Mouse (Mus musculus): Measurements from ENCODE around the gene Sun5. TPM values are rescaled to one million over a fixed set of nuclear protein-coding genes. Genes with fewer than 3 reads are reported as not detected.
"Not testable (repeated sequence)": the region's sequence is repeated elsewhere in the genome, so short reads cannot be mapped to it uniquely, and the experiment has no call there.

The Sun5 gene
- polyA plus RNA-seq, 2 experiments = not detected

DNA sequence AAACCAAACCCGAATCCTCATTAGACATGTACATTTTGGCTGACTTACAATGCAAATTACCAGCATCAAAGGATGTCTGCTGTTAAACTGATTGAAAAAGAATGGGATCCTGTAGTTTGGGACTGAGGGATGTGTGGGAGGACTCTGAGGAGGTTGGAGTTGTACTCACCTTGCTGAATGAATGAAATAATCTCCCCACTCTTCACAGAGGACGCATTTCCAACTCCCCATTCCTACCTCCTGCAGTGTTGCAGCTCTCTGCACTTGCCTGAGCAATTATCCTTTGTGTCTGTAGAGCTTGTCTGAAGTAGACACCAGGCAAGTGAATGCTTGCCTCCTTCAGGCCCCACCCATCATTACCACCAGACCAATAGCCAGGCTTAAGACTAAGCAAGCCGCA is 22.5 kb downstream of the Sun5 start:
- H3K9ac ChIP-seq (replicated peaks) = no peak overlapping the region
- WGBS (ENCODE audit: insufficient replicate concordance) = 69% methylated on average over 3 of the region's 3 CpGs
- ATAC-seq (ENCODE audit: insufficient read depth) (no peak), DNase-seq (ENCODE audit: low read depth in 3 of 3, low spot score in 3 of 3) (no peak)
- H3K4me2 ChIP-seq (ENCODE audit: low read depth) = no peak overlapping the region
- H3K27me3 ChIP-seq (ENCODE audit: control insufficient read depth, insufficient read depth, low read length) = no peaks in the 10 kb centered on the region
- no peaks in the 10 kb centered on the region for H3K9me3 ChIP-seq (ENCODE audit: control insufficient read depth, low read length)
- no peak for TF ChIP-seq CTCF (IDR thresholded peaks at IDR 0.05; ENCODE audit: low read depth)
- no peak for TF ChIP-seq EP300 (IDR thresholded peaks at IDR 0.05; ENCODE audit: low read depth)
- H3K4me3 ChIP-seq (ENCODE audit: insufficient read depth in 1 of 2, low read depth in 2 of 2, low read length in 2 of 2) = no peak overlapping the region
- H3K27ac ChIP-seq = no peak overlapping the region
- no peaks in the 10 kb centered on the region for H3K4me1 ChIP-seq (replicated peaks; ENCODE audit: control insufficient read depth in 2 of 2, insufficient read depth in 2 of 2, low read length in 1 of 2)
- H3K36me3 ChIP-seq (replicated peaks; ENCODE audit: control insufficient read depth, insufficient read depth, low read depth) = no peaks in the 10 kb centered on the region

DNA sequence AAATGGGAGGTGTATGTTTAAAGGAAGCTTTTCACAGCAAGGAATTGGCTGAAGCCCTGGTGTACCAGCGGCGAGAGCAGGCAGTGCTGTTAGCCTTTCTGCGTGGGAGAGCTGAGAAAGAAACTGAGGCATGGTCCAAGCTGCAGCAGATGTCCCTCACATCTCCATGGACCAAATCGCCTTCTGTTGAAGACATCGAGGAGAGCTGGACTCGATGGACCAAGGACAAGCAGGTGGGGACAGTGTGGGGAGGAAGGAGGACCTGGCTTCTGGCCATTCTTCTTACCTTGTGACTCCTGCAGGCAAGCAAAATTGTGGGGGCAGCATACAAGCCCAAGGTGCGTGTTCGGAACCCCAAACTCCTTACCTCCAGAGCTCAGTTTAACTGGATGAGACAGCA is 28.0 kb downstream of the Sun5 start:
- Histone ChIP-seq H3K27me3 (ENCODE audit: control insufficient read depth, insufficient read depth, low read length) (no peaks in the 10 kb centered on the region), H3K9me3 (ENCODE audit: control insufficient read depth, low read length) (no peaks in the 10 kb centered on the region), H3K36me3 (replicated peaks; ENCODE audit: control insufficient read depth, insufficient read depth, low read depth) (no peaks in the 10 kb centered on the region), H3K9ac (replicated peaks) (no peak overlapping the region), H3K27ac (no peak overlapping the region), H3K4me2 (ENCODE audit: low read depth) (no peak overlapping the region), H3K4me3 (ENCODE audit: insufficient read depth in 1 of 2, low read depth in 2 of 2, low read length in 2 of 2) (no peak overlapping the region), H3K4me1 (replicated peaks; ENCODE audit: control insufficient read depth in 2 of 2, insufficient read depth in 2 of 2, low read length in 1 of 2) (no peaks in the 10 kb centered on the region)
- ATAC-seq (ENCODE audit: insufficient read depth) (no peak), DNase-seq (ENCODE audit: low read depth in 3 of 3, low spot score in 3 of 3) (no peak)
- TF ChIP-seq EP300 (IDR thresholded peaks at IDR 0.05; ENCODE audit: low read depth) = no peak
- no peak for TF ChIP-seq CTCF (IDR thresholded peaks at IDR 0.05; ENCODE audit: low read depth)
- 72% methylated on average over 8 of the region's 8 CpGs for WGBS (ENCODE audit: insufficient replicate concordance)

DNA sequence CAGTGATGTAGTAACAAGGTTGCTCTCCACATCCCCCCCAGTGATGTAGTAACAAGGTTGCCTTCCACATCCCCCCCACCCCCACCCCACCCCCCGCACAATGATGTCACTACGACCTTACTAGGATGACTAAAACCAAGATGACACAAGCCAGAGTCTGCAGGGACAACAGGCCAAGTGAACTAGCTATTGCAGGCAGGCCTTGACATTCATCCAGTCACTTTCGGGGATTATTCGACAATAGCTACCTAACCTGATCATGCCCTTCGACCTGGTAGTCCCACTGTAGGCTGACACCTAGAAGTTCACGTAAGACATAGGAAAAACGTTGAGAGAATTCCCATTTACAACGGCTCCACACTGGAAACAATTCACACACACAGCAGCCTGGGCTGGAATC is 37.6 kb downstream of the Sun5 start:
- no peak overlapping the region for H3K4me2 ChIP-seq (ENCODE audit: low read depth)
- H3K27me3 ChIP-seq (ENCODE audit: control insufficient read depth, insufficient read depth, low read length) = no peaks in the 10 kb centered on the region; the same call in 1 of the 2 replicates
- H3K4me1 ChIP-seq (replicated peaks; ENCODE audit: control insufficient read depth in 2 of 2, insufficient read depth in 2 of 2, low read length in 1 of 2) = no peaks in the 10 kb centered on the region
- no peak overlapping the region for H3K9ac ChIP-seq (replicated peaks)
- no peak overlapping the region for H3K4me3 ChIP-seq (ENCODE audit: insufficient read depth in 1 of 2, low read depth in 2 of 2, low read length in 2 of 2)
- no peak for TF ChIP-seq EP300 (IDR thresholded peaks at IDR 0.05; ENCODE audit: low read depth)
- no peak for TF ChIP-seq CTCF (IDR thresholded peaks at IDR 0.05; ENCODE audit: low read depth)
- no peak overlapping the region for H3K27ac ChIP-seq
- ATAC-seq (ENCODE audit: insufficient read depth) (no peak), DNase-seq (ENCODE audit: low read depth in 3 of 3, low spot score in 3 of 3) (no peak)
- H3K9me3 ChIP-seq (ENCODE audit: control insufficient read depth, low read length) = no peaks in the 10 kb centered on the region
- H3K36me3 ChIP-seq (replicated peaks; ENCODE audit: control insufficient read depth, insufficient read depth, low read depth) = no peaks in the 10 kb centered on the region
- WGBS (ENCODE audit: insufficient replicate concordance) = 65% methylated on average over 8 of the region's 8 CpGs

DNA sequence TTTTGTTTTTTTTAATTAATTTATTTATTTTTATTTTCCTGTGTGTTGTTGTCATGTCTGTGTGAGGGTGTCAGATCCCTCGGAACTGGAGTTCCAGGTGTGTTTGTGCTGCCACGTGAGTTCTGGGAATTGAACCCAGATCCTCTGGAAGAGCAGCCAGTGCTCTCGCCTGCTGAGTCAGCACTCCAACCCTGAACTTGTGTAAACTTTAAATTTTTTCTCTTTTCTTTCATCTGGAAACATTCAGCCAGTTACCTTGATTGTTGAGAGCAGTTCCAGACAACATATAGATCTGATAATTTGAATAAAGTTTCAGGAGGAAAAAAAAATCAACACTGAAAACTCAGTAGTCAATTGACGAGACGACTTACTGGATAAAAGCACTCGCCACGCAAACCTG is 42.2 kb downstream of the Sun5 start:
- TF ChIP-seq CTCF (IDR thresholded peaks at IDR 0.05; ENCODE audit: low read depth) = no peak
- no peak for TF ChIP-seq EP300 (IDR thresholded peaks at IDR 0.05; ENCODE audit: low read depth)
- H3K4me2 ChIP-seq (ENCODE audit: low read depth) = no peak overlapping the region
- no peak for ATAC-seq (ENCODE audit: insufficient read depth)
- no peaks in the 10 kb centered on the region for H3K36me3 ChIP-seq (replicated peaks; ENCODE audit: control insufficient read depth, insufficient read depth, low read depth)
- no peaks in the 10 kb centered on the region for H3K9me3 ChIP-seq (ENCODE audit: control insufficient read depth, low read length)
- no peaks in the 10 kb centered on the region for H3K4me1 ChIP-seq (replicated peaks; ENCODE audit: control insufficient read depth in 2 of 2, insufficient read depth in 2 of 2, low read length in 1 of 2)
- no peak for DNase-seq (ENCODE audit: low read depth in 3 of 3, low spot score in 3 of 3)
- H3K27ac ChIP-seq = no peak overlapping the region
- no peak overlapping the region for H3K4me3 ChIP-seq (ENCODE audit: insufficient read depth in 1 of 2, low read depth in 2 of 2, low read length in 2 of 2)
- H3K27me3 ChIP-seq (ENCODE audit: control insufficient read depth, insufficient read depth, low read length) = no peaks in the 10 kb centered on the region; the same call in 1 of the 2 replicates
- 63% methylated on average over 7 of the region's 7 CpGs for WGBS (ENCODE audit: insufficient replicate concordance)
- H3K9ac ChIP-seq (replicated peaks) = no peak overlapping the region

DNA sequence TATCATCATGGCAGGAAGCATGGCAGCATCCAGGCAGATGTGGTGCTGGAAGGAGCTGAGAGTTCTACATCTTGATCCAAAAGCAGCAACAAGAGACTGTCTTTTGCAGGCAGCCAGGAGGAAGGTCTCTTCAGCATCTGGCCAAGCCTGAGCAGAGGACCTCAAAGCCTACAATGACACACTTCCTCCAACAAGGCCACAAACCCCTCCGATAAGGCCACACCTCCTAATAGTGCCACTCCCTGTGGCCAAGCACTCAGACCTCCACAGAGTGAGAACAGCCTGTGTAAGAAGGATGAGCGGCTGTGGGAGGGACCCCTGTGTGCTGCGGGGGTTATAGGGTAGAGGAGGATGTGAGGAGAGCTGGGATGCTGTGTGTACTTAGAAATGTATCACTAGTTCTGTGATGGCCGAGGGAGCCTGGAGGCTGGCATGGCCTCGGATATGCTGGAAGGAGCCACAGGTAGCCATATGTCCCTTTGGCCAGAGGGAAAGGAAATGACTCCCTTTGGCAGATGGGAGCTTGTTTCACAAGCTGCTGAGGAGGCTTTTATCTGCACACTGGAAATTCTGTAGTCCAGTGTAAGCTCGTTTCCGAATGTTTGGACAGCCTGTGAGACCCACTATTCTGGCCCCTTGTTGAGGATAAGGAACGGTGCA is 43.6 kb downstream of the Sun5 start:
- no peak overlapping the region for H3K4me2 ChIP-seq (ENCODE audit: low read depth)
- ATAC-seq (ENCODE audit: insufficient read depth) = no peak
- no peaks in the 10 kb centered on the region; the same call in 1 of the 2 replicates for H3K27me3 ChIP-seq (ENCODE audit: control insufficient read depth, insufficient read depth, low read length)
- no peak overlapping the region for H3K9ac ChIP-seq (replicated peaks)
- H3K4me1 ChIP-seq (replicated peaks; ENCODE audit: control insufficient read depth in 2 of 2, insufficient read depth in 2 of 2, low read length in 1 of 2) = no peaks in the 10 kb centered on the region
- no peaks in the 10 kb centered on the region for H3K36me3 ChIP-seq (replicated peaks; ENCODE audit: control insufficient read depth, insufficient read depth, low read depth)
- DNase-seq (ENCODE audit: low read depth in 3 of 3, low spot score in 3 of 3) = no peak
- TF ChIP-seq CTCF (IDR thresholded peaks at IDR 0.05; ENCODE audit: low read depth) = no peak
- TF ChIP-seq EP300 (IDR thresholded peaks at IDR 0.05; ENCODE audit: low read depth) = no peak
- no peak overlapping the region for H3K27ac ChIP-seq
- 56% methylated on average over 8 of the region's 8 CpGs for WGBS (ENCODE audit: insufficient replicate concordance)
- no peak overlapping the region for H3K4me3 ChIP-seq (ENCODE audit: insufficient read depth in 1 of 2, low read depth in 2 of 2, low read length in 2 of 2)
- no peaks in the 10 kb centered on the region for H3K9me3 ChIP-seq (ENCODE audit: control insufficient read depth, low read length)

DNA sequence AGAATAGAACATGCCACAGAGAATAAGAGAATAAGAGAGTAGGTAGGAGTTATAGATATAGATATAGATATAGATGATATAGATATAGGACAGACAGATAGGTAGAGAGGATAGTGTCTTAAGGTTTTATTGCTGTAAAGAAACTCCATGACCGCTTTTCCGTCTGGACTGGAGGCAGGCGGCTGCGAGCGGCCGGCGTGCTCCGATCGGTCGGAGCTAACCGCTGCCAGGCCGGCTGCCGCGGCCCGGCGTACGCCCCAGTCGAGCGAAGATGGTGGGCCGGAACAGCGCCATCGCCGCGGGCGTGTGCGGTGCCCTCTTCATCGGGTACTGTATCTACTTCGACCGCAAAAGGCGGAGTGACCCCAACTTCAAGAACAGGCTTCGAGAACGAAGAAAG is 45.0 kb downstream of the Sun5 start:
- H3K36me3 ChIP-seq (replicated peaks; ENCODE audit: control insufficient read depth, insufficient read depth, low read depth); ATAC-seq (ENCODE audit: insufficient read depth): not testable (repeated sequence)
- 63% methylated on average over 32 of the region's 32 CpGs for WGBS (ENCODE audit: insufficient replicate concordance)

More for the DNA sequence above, 45.0 kb downstream of the Sun5 start:
- not testable (repeated sequence) for DNase-seq (ENCODE audit: low read depth in 3 of 3, low spot score in 3 of 3); H3K4me3 ChIP-seq (ENCODE audit: insufficient read depth in 1 of 2, low read depth in 2 of 2, low read length in 2 of 2); H3K9ac ChIP-seq (replicated peaks); H3K4me2 ChIP-seq (ENCODE audit: low read depth); H3K27ac ChIP-seq; H3K4me1 ChIP-seq (replicated peaks; ENCODE audit: control insufficient read depth in 2 of 2, insufficient read depth in 2 of 2, low read length in 1 of 2); H3K9me3 ChIP-seq (ENCODE audit: control insufficient read depth, low read length); H3K27me3 ChIP-seq (ENCODE audit: control insufficient read depth, insufficient read depth, low read length)
